Mouse (Mus musculus) ES-E14 (cell line): Measurements from ENCODE around the gene Bcl6b. TPM values are rescaled to one million over a fixed set of nuclear protein-coding genes. Genes with fewer than 3 reads are reported as not detected.

Experiments
- DNase-seq: peaks from one replicate; pipeline ENCODE4 v3.0.0-alpha.2; 2013; ENCODE audit warnings: low read depth, low spot score
- H3K27ac ChIP-seq: 2 replicates; pipeline ENCODE4 v1.5.1; 2012; ENCODE audit warnings: low read depth, mild to moderate bottlenecking, low read length, moderate library complexity, mixed read lengths; ENCODE audit not compliant: poor library complexity, insufficient read depth, severe bottlenecking
- H3K36me3 ChIP-seq: 2 replicates; pipeline ENCODE4 v1.6.1; 2012; ENCODE audit warnings: mild to moderate bottlenecking, low read length, moderate library complexity, mixed read lengths; ENCODE audit not compliant: control insufficient read depth, poor library complexity, insufficient read depth, severe bottlenecking
- H3K4me1 ChIP-seq, 2 experiments: fragments of 150-350 bp in 1 of 2; sonication (generic) in 1 of 2; 2 replicates each; pipeline ENCODE4 v1.6.1; 2012; ENCODE audit warnings: low read length in 2 of 2, mild to moderate bottlenecking in 1 of 2, mixed read lengths in 1 of 2; ENCODE audit not compliant: control insufficient read depth in 2 of 2, insufficient read depth in 2 of 2, poor library complexity in 1 of 2
- H3K4me3 ChIP-seq, 2 experiments: fragments of 150-350 bp in 1 of 2; sonication (generic) in 1 of 2; 2 replicates each; pipeline ENCODE4 v1.5.1; 2012; ENCODE audit warnings: low read length in 2 of 2, low read depth in 1 of 2, mild to moderate bottlenecking in 1 of 2, mixed read lengths in 1 of 2; ENCODE audit not compliant: insufficient read depth in 1 of 2, poor library complexity in 1 of 2, severe bottlenecking in 1 of 2
- H3K9ac ChIP-seq: 2 replicates; pipeline ENCODE4 v1.6.1; 2012; ENCODE audit warnings: low read depth, mild to moderate bottlenecking, low read length, mixed read lengths; ENCODE audit not compliant: poor library complexity, insufficient read depth, severe bottlenecking
- H3K9me3 ChIP-seq: fragments of 150-350 bp; sonication (generic); 2 replicates; pipeline ENCODE4 v1.6.1; 2012; ENCODE audit warnings: low read depth, mild to moderate bottlenecking, low read length; ENCODE audit not compliant: control insufficient read depth, insufficient read depth
- CHD2 ChIP-seq: IDR thresholded peaks from 2 replicates; pipeline ENCODE4 v1.6.1; 2014; ENCODE audit warnings: mild to moderate bottlenecking, low read depth, low read length, inconsistent platforms
- HCFC1 ChIP-seq: IDR thresholded peaks from 2 replicates; pipeline ENCODE4 v1.6.1; 2012; ENCODE audit warnings: low read length, inconsistent platforms, borderline replicate concordance; ENCODE audit not compliant: insufficient read depth
- MAFK ChIP-seq: IDR thresholded peaks from 2 replicates; pipeline ENCODE4 v1.6.1; 2014; ENCODE audit warnings: mild to moderate bottlenecking, low read depth, low read length, inconsistent platforms; ENCODE audit not compliant: insufficient read depth
- ZC3H11A ChIP-seq: IDR thresholded peaks from 2 replicates; pipeline ENCODE4 v1.6.1; 2012; ENCODE audit warnings: low read depth, mild to moderate bottlenecking, inconsistent platforms, low read length, borderline replicate concordance
- ZNF384 ChIP-seq: IDR thresholded peaks from 2 replicates; pipeline ENCODE4 v1.6.1; 2012; ENCODE audit warnings: low read depth, low read length, inconsistent platforms
- in situ Hi-C, 2 experiments: fragments of 600-800 bp; cut with MboI; formaldehyde crosslinking; loops; one replicate each; pipeline ENCODE4 v1.15.1; 2025; ENCODE audit warnings: low sequenced_read_pairs in 2 of 2, inconsistent platforms in 1 of 2; ENCODE audit not compliant: unreplicated experiment in 2 of 2
- total RNA-seq: library from RNA; depleted of rRNA; stranded (reverse); fragments of 300-350 nt; gene quantifications from 2 replicates; pipeline ENCODE4 v1.2.3, GENCODE M21; 2012

The Bcl6b gene
- total RNA-seq, 1 experiment = 5.2 TPM

DNA sequence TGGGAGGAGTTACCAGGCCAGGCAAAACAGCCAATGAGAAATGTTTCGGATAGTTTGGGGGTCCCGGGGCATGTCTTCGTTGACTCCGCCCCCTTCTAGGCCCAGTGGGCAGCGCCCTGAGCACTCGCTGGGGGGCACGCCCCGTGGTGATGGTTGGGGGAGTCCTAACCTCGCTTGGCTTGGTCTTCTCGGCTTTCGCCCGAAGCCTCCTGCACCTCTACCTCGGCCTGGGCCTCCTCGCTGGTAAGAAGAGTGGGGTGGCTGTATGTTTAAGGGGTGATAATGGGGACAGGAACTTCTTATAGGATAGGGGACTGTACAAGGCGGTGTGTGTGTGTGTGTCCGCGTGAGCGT, 14.8 kb downstream of the Bcl6b start:
- DNase-seq = no peak
- Histone ChIP-seq H3K4me1 (peaks cover 2 to 21% of the 10 kb centered on the region in 2 experiments; a peak in 2 of 4 replicates), H3K36me3 (peaks cover 9% of the 10 kb centered on the region), H3K9ac (peak overlapping the region; percentile 26; the same call in 1 of the 2 replicates), H3K4me3 (peak overlapping the region; percentile 37 to 63), H3K9me3 (no peaks in the 10 kb centered on the region), H3K27ac (no peak overlapping the region)
- in situ Hi-C loops = loop anchor here in 1 of 2 experiments (10.0 kb wide), 1 partner anchor 280 kb away; the partner anchor contains the start of gene Ybx2
- TF ChIP-seq CHD2 (no peak), HCFC1 (no peak), MAFK (no peak), ZC3H11A (no peak), ZNF384 (no peak)

DNA sequence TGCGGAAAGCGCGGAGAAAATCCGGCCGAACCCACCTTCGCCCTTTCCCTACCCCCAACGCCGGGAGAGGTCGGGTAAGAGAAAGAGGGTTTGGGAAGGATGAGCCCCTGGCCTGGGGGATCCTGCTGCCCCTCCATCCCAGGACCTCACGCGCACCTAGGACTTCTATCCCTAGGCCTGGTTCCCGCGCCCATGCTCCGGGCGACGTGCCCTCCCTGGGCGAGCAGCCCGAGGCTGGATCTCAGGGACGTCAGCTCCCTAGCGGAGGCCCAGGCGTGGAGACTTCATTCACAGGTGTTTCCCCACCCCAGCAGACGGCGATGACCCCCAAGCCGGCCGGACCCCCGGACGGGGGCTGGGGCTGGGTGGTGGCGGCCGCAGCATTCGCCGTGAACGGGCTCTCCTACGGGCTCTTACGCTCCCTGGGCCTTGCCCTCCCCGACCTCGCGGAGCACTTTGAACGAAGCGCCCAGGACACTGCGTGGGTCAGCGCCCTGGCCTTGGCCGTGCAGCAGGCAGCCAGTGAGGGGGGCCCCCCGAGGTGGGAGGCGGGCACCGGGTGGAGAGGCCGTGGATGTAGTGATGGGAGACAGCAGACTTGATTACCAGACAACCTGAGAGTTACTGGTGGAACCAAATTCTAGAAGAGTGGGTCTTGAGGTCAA, 15.3 kb downstream of the Bcl6b start:
- H3K27ac ChIP-seq = no peak overlapping the region
- in situ Hi-C loops = loop anchor here in 1 of 2 experiments (10.0 kb wide), 1 partner anchor 280 kb away; the partner anchor contains the start of gene Ybx2
- no peak for DNase-seq

DNA sequence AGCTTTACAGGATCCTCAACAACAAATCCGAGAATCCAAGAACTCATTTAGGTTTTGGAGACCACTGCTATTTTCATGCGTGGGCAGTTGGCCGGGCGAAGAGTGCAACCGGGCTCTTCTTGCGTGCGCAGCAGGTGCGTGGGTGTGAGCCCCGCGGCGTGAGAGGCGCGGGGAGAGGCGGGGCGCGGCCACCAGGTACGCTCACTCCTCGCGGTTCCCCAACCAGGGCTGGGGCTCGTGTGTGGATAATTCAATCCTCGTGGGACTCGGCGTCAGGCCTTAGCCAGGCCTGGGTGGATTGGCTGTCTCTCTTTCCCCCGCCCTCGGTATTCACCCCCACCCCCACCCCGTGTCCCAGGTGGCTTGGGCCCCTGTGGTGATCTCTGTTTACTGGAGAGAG, 15.9 kb downstream of the Bcl6b start:
- no peaks in the 10 kb centered on the region for H3K9me3 ChIP-seq
- in situ Hi-C loops = loop anchor here in 1 of 2 experiments (10.0 kb wide), 1 partner anchor 279 kb away; the partner anchor contains the start of gene Ybx2
- no peak overlapping the region for H3K27ac ChIP-seq
- H3K4me3 ChIP-seq = peak overlapping the region; percentile 37 to 63; a peak in 3 of 4 replicates
- TF ChIP-seq MAFK = no peak
- no peak for TF ChIP-seq ZNF384
- no peak for TF ChIP-seq ZC3H11A
- no peak for TF ChIP-seq CHD2
- no peak for TF ChIP-seq HCFC1
- peaks cover 2 to 19% of the 10 kb centered on the region in 2 experiments; a peak in 2 of 4 replicates for H3K4me1 ChIP-seq
- no peak overlapping the region for H3K9ac ChIP-seq
- no peak for DNase-seq
- H3K36me3 ChIP-seq = peaks cover 9% of the 10 kb centered on the region

More for the DNA sequence above, 15.3 kb downstream of the Bcl6b start:
- no peak for TF ChIP-seq ZNF384
- no peak for TF ChIP-seq HCFC1
- TF ChIP-seq CHD2 = no peak
- TF ChIP-seq ZC3H11A = no peak
- no peak for TF ChIP-seq MAFK
- peaks cover 2 to 23% of the 10 kb centered on the region in 2 experiments; a peak in 2 of 4 replicates for H3K4me1 ChIP-seq
- peak overlapping the region; percentile 37 to 63 for H3K4me3 ChIP-seq
- no peaks in the 10 kb centered on the region for H3K9me3 ChIP-seq
- peak overlapping the region; percentile 68 for H3K9ac ChIP-seq
- peaks cover 9% of the 10 kb centered on the region for H3K36me3 ChIP-seq

DNA sequence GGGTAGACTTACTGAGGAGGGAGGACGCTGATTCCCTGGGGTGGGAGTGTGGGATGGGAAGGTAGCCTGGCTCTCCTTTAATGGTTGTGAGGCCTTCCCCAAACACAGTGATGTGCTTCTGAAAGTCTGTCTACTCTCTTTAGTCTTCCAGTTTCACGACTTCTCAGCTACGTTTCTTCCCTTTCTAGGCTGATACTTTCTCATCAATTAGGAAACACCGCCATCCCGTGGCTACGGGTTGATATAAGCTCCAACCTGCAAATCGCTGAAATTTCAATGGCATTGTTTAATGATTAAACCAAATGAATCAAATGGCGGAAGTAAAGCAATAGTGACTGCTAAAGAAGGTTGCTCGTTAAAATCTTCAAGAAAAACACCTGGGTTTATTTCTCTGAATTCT, 16.7 kb downstream of the Bcl6b start:
- Histone ChIP-seq H3K36me3 (peaks cover 7% of the 10 kb centered on the region), H3K4me3 (no peak overlapping the region), H3K4me1 (peaks cover 2 to 19% of the 10 kb centered on the region in 2 experiments; a peak in 2 of 4 replicates), H3K9me3 (no peaks in the 10 kb centered on the region), H3K9ac (no peak overlapping the region), H3K27ac (no peak overlapping the region)
- no peak for TF ChIP-seq ZC3H11A
- no peak for DNase-seq
- in situ Hi-C loops = loop anchor here in 1 of 2 experiments (10.0 kb wide), 1 partner anchor 278 kb away; the partner anchor contains the start of gene Ybx2
